Mouse (Mus musculus): Measurements from ENCODE around the gene Olfr5.

The Olfr5 gene

GRCm38 (mm10) chr7:6456399-6456798 is 30.3 kb downstream of the Olfr5 start:
- no peaks in the 10 kb centered on the region for H3K36me3 ChIP-seq (ENCODE audit: insufficient read depth, low read length)
- no peaks in the 10 kb centered on the region for H3K27me3 ChIP-seq (ENCODE audit: insufficient read depth, low read length)
- no peak overlapping the region for H3K4me3 ChIP-seq (replicated peaks; ENCODE audit: low read length)
- TF ChIP-seq POU5F1 (IDR thresholded peaks at IDR 0.05; ENCODE audit: borderline replicate concordance, low read length), result no peak
- TF ChIP-seq NANOG (IDR thresholded peaks at IDR 0.05; ENCODE audit: borderline replicate concordance, low read length), result no peak
- no peak for TF ChIP-seq CTCF (conservative IDR thresholded peaks at IDR 0.05; ENCODE audit: low read length)
- no peaks in the 10 kb centered on the region for H3K9me3 ChIP-seq (ENCODE audit: low read length)
- no peaks in the 10 kb centered on the region for H3K4me1 ChIP-seq (replicated peaks; ENCODE audit: low read depth, low read length)

GRCm38 (mm10) chr7:6455868-6456267 is 30.9 kb downstream of the Olfr5 start, which contains the start of gene Olfr1336:
Olfr1336 (plus strand) TSS chr7:6456168.
- Histone ChIP-seq H3K4me3 (replicated peaks; ENCODE audit: low read length) (no peak within 1 kb of the TSS), H3K36me3 (ENCODE audit: insufficient read depth, low read length) (no peaks in the 10 kb centered on the region), H3K4me1 (replicated peaks; ENCODE audit: low read depth, low read length) (no peaks in the 10 kb centered on the region), H3K27me3 (ENCODE audit: insufficient read depth, low read length) (no peaks in the 10 kb centered on the region), H3K9me3 (ENCODE audit: low read length) (no peaks in the 10 kb centered on the region)
- TF ChIP-seq CTCF (conservative IDR thresholded peaks at IDR 0.05; ENCODE audit: low read length) (no peak), POU5F1 (IDR thresholded peaks at IDR 0.05; ENCODE audit: borderline replicate concordance, low read length) (no peak), NANOG (IDR thresholded peaks at IDR 0.05; ENCODE audit: borderline replicate concordance, low read length) (no peak)

- Histone ChIP-seq H3K36me3 (ENCODE audit: insufficient read depth, low read length) (no peaks in the 10 kb centered on the region), H3K27me3 (ENCODE audit: insufficient read depth, low read length) (no peaks in the 10 kb centered on the region), H3K4me3 (replicated peaks; ENCODE audit: low read length) (no peak overlapping the region), H3K4me1 (replicated peaks; ENCODE audit: low read depth, low read length) (no peaks in the 10 kb centered on the region), H3K9me3 (ENCODE audit: low read length) (no peaks in the 10 kb centered on the region)
- TF ChIP-seq NANOG (IDR thresholded peaks at IDR 0.05; ENCODE audit: borderline replicate concordance, low read length), result no peak
- no peak for TF ChIP-seq CTCF (conservative IDR thresholded peaks at IDR 0.05; ENCODE audit: low read length)
- no peak for TF ChIP-seq POU5F1 (IDR thresholded peaks at IDR 0.05; ENCODE audit: borderline replicate concordance, low read length)
Observed at GRCm38 (mm10) chr7:6447771-6448170, 39.0 kb downstream of the Olfr5 start.

GRCm38 (mm10) chr7:6441173-6441572 is 45.6 kb downstream of the Olfr5 start:
- Histone ChIP-seq H3K9me3 (ENCODE audit: low read length) (no peaks in the 10 kb centered on the region), H3K27me3 (ENCODE audit: insufficient read depth, low read length) (peaks cover 16% of the 10 kb centered on the region), H3K4me3 (replicated peaks; ENCODE audit: low read length) (no peak overlapping the region), H3K4me1 (replicated peaks; ENCODE audit: low read depth, low read length) (peaks cover 11% of the 10 kb centered on the region), H3K36me3 (ENCODE audit: insufficient read depth, low read length) (no peaks in the 10 kb centered on the region)
- no peak for TF ChIP-seq POU5F1 (IDR thresholded peaks at IDR 0.05; ENCODE audit: borderline replicate concordance, low read length)
- no peak for TF ChIP-seq NANOG (IDR thresholded peaks at IDR 0.05; ENCODE audit: borderline replicate concordance, low read length)
- no peak for TF ChIP-seq CTCF (conservative IDR thresholded peaks at IDR 0.05; ENCODE audit: low read length)

GRCm38 (mm10) chr7:6438388-6438787 is 48.4 kb downstream of the Olfr5 start, which contains the start of gene Olfr1344:
Olfr1344 (plus strand) TSS chr7:6438688.
- no peaks in the 10 kb centered on the region for H3K9me3 ChIP-seq (ENCODE audit: low read length)
- peaks cover 27% of the 10 kb centered on the region for H3K4me1 ChIP-seq (replicated peaks; ENCODE audit: low read depth, low read length)
- H3K4me3 ChIP-seq (replicated peaks; ENCODE audit: low read length), result no peak within 1 kb of the TSS
- H3K27me3 ChIP-seq (ENCODE audit: insufficient read depth, low read length), result peaks cover 16% of the 10 kb centered on the region
- H3K36me3 ChIP-seq (ENCODE audit: insufficient read depth, low read length), result no peaks in the 10 kb centered on the region
- TF ChIP-seq POU5F1 (IDR thresholded peaks at IDR 0.05; ENCODE audit: borderline replicate concordance, low read length) (no peak), NANOG (IDR thresholded peaks at IDR 0.05; ENCODE audit: borderline replicate concordance, low read length) (no peak), CTCF (conservative IDR thresholded peaks at IDR 0.05; ENCODE audit: low read length) (no peak)

GRCm38 (mm10) chr7:6430342-6430741 is 56.4 kb downstream of the Olfr5 start:
- H3K9me3 ChIP-seq (ENCODE audit: low read length), result peaks cover 5% of the 10 kb centered on the region; the same call in 1 of the 2 replicates
- TF ChIP-seq CTCF (conservative IDR thresholded peaks at IDR 0.05; ENCODE audit: low read length) (peak; percentile 82), NANOG (IDR thresholded peaks at IDR 0.05; ENCODE audit: borderline replicate concordance, low read length) (no peak)
- no peak overlapping the region for H3K4me3 ChIP-seq (replicated peaks; ENCODE audit: low read length)
- no peaks in the 10 kb centered on the region for H3K27me3 ChIP-seq (ENCODE audit: insufficient read depth, low read length)
- no peaks in the 10 kb centered on the region for H3K36me3 ChIP-seq (ENCODE audit: insufficient read depth, low read length)
- peaks cover 10% of the 10 kb centered on the region for H3K4me1 ChIP-seq (replicated peaks; ENCODE audit: low read depth, low read length)

- no peaks in the 10 kb centered on the region for H3K27me3 ChIP-seq (ENCODE audit: insufficient read depth, low read length)
- peak; percentile 68 for TF ChIP-seq CTCF (conservative IDR thresholded peaks at IDR 0.05; ENCODE audit: low read length)
- no peak for TF ChIP-seq POU5F1 (IDR thresholded peaks at IDR 0.05; ENCODE audit: borderline replicate concordance, low read length)
Observed at GRCm38 (mm10) chr7:6429381-6429780, 57.4 kb downstream of the Olfr5 start.

More at GRCm38 (mm10) chr7:6429381-6429780, 57.4 kb downstream of the Olfr5 start:
- Histone ChIP-seq H3K4me1 (replicated peaks; ENCODE audit: low read depth, low read length) (peaks cover 6% of the 10 kb centered on the region), H3K4me3 (replicated peaks; ENCODE audit: low read length) (no peak overlapping the region), H3K9me3 (ENCODE audit: low read length) (peaks cover 5% of the 10 kb centered on the region; the same call in 1 of the 2 replicates), H3K36me3 (ENCODE audit: insufficient read depth, low read length) (no peaks in the 10 kb centered on the region)
